Mouse (Mus musculus) right cerebral cortex, postnatal 25 days (tissue): ENCODE results near the gene Hemk1.
"Not testable (repeated sequence)": the region's sequence is repeated elsewhere in the genome, so short reads cannot be mapped to it uniquely, and the experiment has no call there.

Experiments
- DNase-seq: peaks from one replicate; pipeline ENCODE4 v3.0.0; 2022

Gene Hemk1

GRCm38 (mm10) chr9:107307099-107307872 lies 30.9 kb downstream of the Hemk1 start:
- no peak for DNase-seq

GRCm38 (mm10) chr9:107306673-107307072 lies 31.5 kb downstream of the Hemk1 start:
- not testable (repeated sequence) for DNase-seq

- no peak for DNase-seq
Measured at GRCm38 (mm10) chr9:107305601-107306542, 32.3 kb downstream of the Hemk1 start.

- DNase-seq, result no peak
Measured at GRCm38 (mm10) chr9:107305012-107305411, 33.1 kb downstream of the Hemk1 start.

- DNase-seq, result no peak
Measured at GRCm38 (mm10) chr9:107304383-107304782, 33.8 kb downstream of the Hemk1 start.

- DNase-seq, result no peak
Measured at GRCm38 (mm10) chr9:107303900-107304299, 34.2 kb downstream of the Hemk1 start.

- no peak for DNase-seq
Measured at GRCm38 (mm10) chr9:107303121-107303820, 34.9 kb downstream of the Hemk1 start.

- DNase-seq, result no peak
Measured at GRCm38 (mm10) chr9:107302592-107302991, 35.6 kb downstream of the Hemk1 start.

- DNase-seq, result no peak
Measured at GRCm38 (mm10) chr9:107301554-107302331, 36.4 kb downstream of the Hemk1 start.

GRCm38 (mm10) chr9:107300224-107300973 lies 37.8 kb downstream of the Hemk1 start:
- DNase-seq, result no peak

- DNase-seq, result no peak
Measured at GRCm38 (mm10) chr9:107299783-107300182, 38.4 kb downstream of the Hemk1 start.

- no peak for DNase-seq
Measured at GRCm38 (mm10) chr9:107298876-107299275, 39.3 kb downstream of the Hemk1 start.

GRCm38 (mm10) chr9:107298059-107298780 lies 39.9 kb downstream of the Hemk1 start:
- DNase-seq, result no peak

- no peak for DNase-seq
Measured at GRCm38 (mm10) chr9:107297658-107298057, 40.5 kb downstream of the Hemk1 start.

- no peak for DNase-seq
Measured at GRCm38 (mm10) chr9:107297059-107297458, 41.1 kb downstream of the Hemk1 start.

- DNase-seq, result peak; percentile 90
Measured at GRCm38 (mm10) chr9:107296501-107296965, 41.6 kb downstream of the Hemk1 start.

GRCm38 (mm10) chr9:107296041-107296440 lies 42.1 kb downstream of the Hemk1 start:
- no peak for DNase-seq

- no peak for DNase-seq
Measured at GRCm38 (mm10) chr9:107296016-107296040, 42.3 kb downstream of the Hemk1 start, which contains the start of gene Cish. Cish (plus strand) TSS chr9:107296026.

- peak; percentile 35 for DNase-seq
Measured at GRCm38 (mm10) chr9:107295616-107296015, 42.5 kb downstream of the Hemk1 start.

GRCm38 (mm10) chr9:107294249-107294648 lies 43.9 kb downstream of the Hemk1 start:
- DNase-seq, result peak; percentile 65

GRCm38 (mm10) chr9:107290897-107291296 lies 47.3 kb downstream of the Hemk1 start:
- DNase-seq, result peak; percentile 73
